Mouse (Mus musculus) adrenal gland, postnatal 25 days (tissue): ENCODE data around the gene Fance. TPM values are rescaled to one million over a fixed set of nuclear protein-coding genes. Genes with fewer than 3 reads are reported as not detected.
A peak's percentile ranks its signal among the peaks of the same experiment; 100 is the strongest.
"Not testable (repeated sequence)": the region's sequence is repeated elsewhere in the genome, so short reads cannot be mapped to it uniquely, and the experiment has no call there.

Experiments
- DNase-seq: peaks from one replicate; pipeline ENCODE4 v3.0.0; 2021; ENCODE audit warnings: mixed read lengths
- total RNA-seq: library from RNA; stranded (reverse); gene quantifications from 2 replicates; pipeline ENCODE4 v1.2.3, GENCODE M21; 2021

Fance gene
- total RNA-seq, 1 experiment from 2014 or later: 34.6 TPM

GRCm38 (mm10) chr17:28293716-28294115 is 19.6 kb upstream of the Fance start:
- no peak for DNase-seq

GRCm38 (mm10) chr17:28294449-28295333 is 18.6 kb upstream of the Fance start:
- DNase-seq: no peak

GRCm38 (mm10) chr17:28298888-28299287 is 14.4 kb upstream of the Fance start:
- DNase-seq: no peak

GRCm38 (mm10) chr17:28299669-28300320 is 13.5 kb upstream of the Fance start:
- DNase-seq: no peak

GRCm38 (mm10) chr17:28300323-28300722 is 13.0 kb upstream of the Fance start:
- DNase-seq: no peak

- no peak for DNase-seq
Observed at GRCm38 (mm10) chr17:28300850-28301249, 12.5 kb upstream of the Fance start.

GRCm38 (mm10) chr17:28305172-28305571 is 8.1 kb upstream of the Fance start:
- DNase-seq: no peak

- peak; percentile 87 for DNase-seq
Observed at GRCm38 (mm10) chr17:28308297-28309195, 4.8 kb upstream of the Fance start.

GRCm38 (mm10) chr17:28310831-28311230 is 2.5 kb upstream of the Fance start:
- no peak for DNase-seq

GRCm38 (mm10) chr17:28311366-28312132 is 1.8 kb upstream of the Fance start:
- no peak for DNase-seq

- DNase-seq: no peak
Observed at GRCm38 (mm10) chr17:28312232-28313211, 797 bp upstream of the Fance start.

- no peak for DNase-seq
Observed at GRCm38 (mm10) chr17:28313880-28314225, 534 bp downstream of the Fance start.

GRCm38 (mm10) chr17:28315611-28316160 is 2.4 kb downstream of the Fance start:
- no peak for DNase-seq

- DNase-seq: no peak
Observed at GRCm38 (mm10) chr17:28316476-28316875, 3.2 kb downstream of the Fance start.

- DNase-seq: no peak
Observed at GRCm38 (mm10) chr17:28317091-28317490, 3.8 kb downstream of the Fance start.

- DNase-seq: no peak
Observed at GRCm38 (mm10) chr17:28317725-28318124, 4.4 kb downstream of the Fance start.

- no peak for DNase-seq
Observed at GRCm38 (mm10) chr17:28321700-28322099, 8.4 kb downstream of the Fance start.

- no peak for DNase-seq
Observed at GRCm38 (mm10) chr17:28323786-28324185, 10.5 kb downstream of the Fance start.

GRCm38 (mm10) chr17:28324416-28324815 is 11.1 kb downstream of the Fance start:
- not testable (repeated sequence) for DNase-seq

GRCm38 (mm10) chr17:28325751-28326150 is 12.4 kb downstream of the Fance start:
- no peak for DNase-seq
